Mouse (Mus musculus) liver, embryonic 13.5 days (tissue): ENCODE results near the gene Olfr1471. TPM values are rescaled to one million over a fixed set of nuclear protein-coding genes. Genes with fewer than 3 reads are reported as not detected.
"Not testable (repeated sequence)": the region's sequence is repeated elsewhere in the genome, so short reads cannot be mapped to it uniquely, and the experiment has no call there.

ENCODE experiments used
- ATAC-seq: fragments of 200-750 bp; cut with Nextera tagmentation; 2 replicates; pipeline ENCODE4 v1.8.0; 2017; ENCODE audit warnings: low read depth, mild to moderate bottlenecking, moderate number of reproducible peaks, moderate library complexity
- DNase-seq: peaks from one replicate; pipeline ENCODE4 v3.0.0; 2022
- H3K27ac ChIP-seq: fragments of 300-500 bp; sonication (generic); 2 replicates; pipeline ENCODE4 v1.5.1; 2015; ENCODE audit warnings: moderate library complexity, mild to moderate bottlenecking, inconsistent platforms
- H3K27me3 ChIP-seq: fragments of 300-500 bp; sonication (generic); 2 replicates; pipeline ENCODE4 v1.6.1; 2015; ENCODE audit warnings: mild to moderate bottlenecking, inconsistent platforms
- H3K36me3 ChIP-seq: fragments of 300-500 bp; sonication (generic); 2 replicates; pipeline ENCODE4 v1.6.1; 2015; ENCODE audit warnings: mild to moderate bottlenecking, inconsistent platforms
- H3K4me1 ChIP-seq: fragments of 300-500 bp; sonication (generic); replicated peaks from 2 replicates; pipeline ENCODE4 v1.6.1; 2015; ENCODE audit warnings: inconsistent platforms
- H3K4me2 ChIP-seq: fragments of 300-500 bp; sonication (generic); 2 replicates; pipeline ENCODE4 v1.6.1; 2015; ENCODE audit warnings: inconsistent platforms, mild to moderate bottlenecking, moderate library complexity
- H3K4me3 ChIP-seq: fragments of 300-500 bp; sonication (generic); replicated peaks from 2 replicates; pipeline ENCODE4 v1.5.1; 2015; ENCODE audit warnings: mild to moderate bottlenecking, inconsistent platforms
- H3K9ac ChIP-seq: fragments of 300-500 bp; sonication (generic); 2 replicates; pipeline ENCODE4 v1.6.1; 2015; ENCODE audit warnings: mild to moderate bottlenecking, inconsistent platforms
- H3K9me3 ChIP-seq: fragments of 300-500 bp; sonication (generic); replicated peaks from 2 replicates; pipeline ENCODE4 v1.6.1; 2016; ENCODE audit warnings: inconsistent platforms
- whole genome bisulfite sequencing: fragments of 180-500 bp; shearing (Covaris S2); methylation state at CpG from one replicate; pipeline ENCODE4 v1.1.7; 2015; ENCODE audit not compliant: insufficient replicate concordance; 5-methylcytosine and 5-hydroxymethylcytosine counted together
- polyA plus RNA-seq: library from polyadenylated mRNA; unstranded; fragments of >200 nt; fragmentation: Nextera tagmentation; extraction: Ambion mirVana; gene quantifications from 2 replicates; pipeline ENCODE4 v1.2.1, GENCODE M21; 2015

Olfr1471 gene
- not detected in 2 replicates for polyA plus RNA-seq

GRCm38 (mm10) chr19:13443109-13443508 is at the start of gene Olfr1471:
TSS of gene Olfr1471 (plus strand) at chr19:13443409.
- H3K9ac ChIP-seq, H3K4me3 ChIP-seq, ATAC-seq, DNase-seq, H3K36me3 ChIP-seq, H3K4me1 ChIP-seq, H3K9me3 ChIP-seq, H3K27me3 ChIP-seq, H3K27ac ChIP-seq, H3K4me2 ChIP-seq: not testable (repeated sequence)
- 42% methylated on average over 2 of the region's 2 CpGs for WGBS

GRCm38 (mm10) chr19:13407549-13407948 is 35.7 kb upstream of the Olfr1471 start, which contains the start of gene Olfr1469:
TSS of gene Olfr1469 (plus strand) at chr19:13407849.
- Histone ChIP-seq H3K27me3 (no peaks in the 10 kb centered on the region), H3K27ac (no peak within 1 kb of the TSS), H3K4me1 (no peaks in the 10 kb centered on the region), H3K36me3 (no peaks in the 10 kb centered on the region), H3K9me3 (no peaks in the 10 kb centered on the region), H3K4me2 (no peak within 1 kb of the TSS), H3K9ac (no peak within 1 kb of the TSS), H3K4me3 (no peak within 1 kb of the TSS)
- DNase-seq (no peak), ATAC-seq (no peak)
- 44% methylated on average over 2 of the region's 2 CpGs for WGBS

GRCm38 (mm10) chr19:13455986-13456385 is 12.8 kb downstream of the Olfr1471 start, which contains the start of gene Olfr1472:
TSS of gene Olfr1472 (minus strand) at chr19:13456086.
- Histone ChIP-seq H3K27ac (no peak within 1 kb of the TSS), H3K27me3 (no peaks in the 10 kb centered on the region), H3K4me3 (no peak within 1 kb of the TSS), H3K9ac (no peak within 1 kb of the TSS), H3K36me3 (no peaks in the 10 kb centered on the region), H3K4me1 (no peaks in the 10 kb centered on the region), H3K9me3 (no peaks in the 10 kb centered on the region), H3K4me2 (no peak within 1 kb of the TSS)
- DNase-seq (no peak), ATAC-seq (no peak)
- WGBS: 31% methylated on average over 1 of the region's 1 CpGs

- H3K9me3 ChIP-seq, DNase-seq, H3K27ac ChIP-seq, ATAC-seq, H3K4me2 ChIP-seq, H3K27me3 ChIP-seq, H3K9ac ChIP-seq, H3K36me3 ChIP-seq, H3K4me3 ChIP-seq, H3K4me1 ChIP-seq: not testable (repeated sequence)
- 65% methylated on average over 4 of the region's 4 CpGs for WGBS
These were observed 26.1 kb downstream of the Olfr1471 start, which contains the start of gene Olfr1474 for GRCm38 (mm10) chr19:13469265-13469664. TSS of gene Olfr1474 (plus strand) at chr19:13469565.

GRCm38 (mm10) chr19:13480096-13480495 is 36.9 kb downstream of the Olfr1471 start, which contains the start of gene Olfr1475:
TSS of gene Olfr1475 (minus strand) at chr19:13480196.
- no peak within 1 kb of the TSS for H3K27ac ChIP-seq
- no peak within 1 kb of the TSS for H3K4me3 ChIP-seq
- DNase-seq (no peak), ATAC-seq (no peak)
- H3K36me3 ChIP-seq: no peaks in the 10 kb centered on the region
- no peak within 1 kb of the TSS for H3K9ac ChIP-seq
- H3K9me3 ChIP-seq: no peaks in the 10 kb centered on the region
- H3K4me1 ChIP-seq: no peaks in the 10 kb centered on the region
- H3K4me2 ChIP-seq: no peak within 1 kb of the TSS
- H3K27me3 ChIP-seq: no peaks in the 10 kb centered on the region

GRCm38 (mm10) chr19:13500246-13500645 is 57.0 kb downstream of the Olfr1471 start, which contains the start of gene Olfr1477:
TSS of gene Olfr1477 (plus strand) at chr19:13500546.
- Histone ChIP-seq H3K27ac (no peak within 1 kb of the TSS), H3K4me2 (no peak within 1 kb of the TSS), H3K36me3 (no peaks in the 10 kb centered on the region), H3K9ac (no peak within 1 kb of the TSS), H3K27me3 (no peaks in the 10 kb centered on the region), H3K4me3 (no peak within 1 kb of the TSS), H3K9me3 (no peaks in the 10 kb centered on the region), H3K4me1 (no peaks in the 10 kb centered on the region)
- no peak for ATAC-seq
- WGBS: 54% methylated on average over 3 of the region's 3 CpGs
- DNase-seq: no peak

Other genes starting within 250 kb of the Olfr1471 start
- gene Olfr1463, start 212.1 kb upstream of the Olfr1471 start, polyA plus RNA-seq: not detected in 2 replicates
- not detected in 2 replicates for gene Olfr1465, start 127.9 kb upstream of the Olfr1471 start, polyA plus RNA-seq
- gene Olfr1466, start 104.5 kb upstream of the Olfr1471 start, polyA plus RNA-seq: not detected in 2 replicates
- gene Olfr1467, start 81.2 kb upstream of the Olfr1471 start, polyA plus RNA-seq: not detected in 2 replicates
- gene Olfr1469, start 35.6 kb upstream of the Olfr1471 start, polyA plus RNA-seq: not detected in 2 replicates
- not detected in 2 replicates for gene Olfr1472, start 12.7 kb downstream of the Olfr1471 start, polyA plus RNA-seq
- gene Olfr1474, start 26.2 kb downstream of the Olfr1471 start, polyA plus RNA-seq: not detected in 2 replicates
- gene Olfr1475, start 36.8 kb downstream of the Olfr1471 start, polyA plus RNA-seq: not detected in 2 replicates
- not detected in 2 replicates for gene Olfr1477, start 57.1 kb downstream of the Olfr1471 start, polyA plus RNA-seq
- gene Olfr1480, start 84.5 kb downstream of the Olfr1471 start, polyA plus RNA-seq: not detected in 2 replicates
- gene Olfr1484, start 140.1 kb downstream of the Olfr1471 start, polyA plus RNA-seq: not detected in 2 replicates
- not detected in 2 replicates for gene Olfr1487, start 174.0 kb downstream of the Olfr1471 start, polyA plus RNA-seq
- gene Olfr1489, start 188.2 kb downstream of the Olfr1471 start, polyA plus RNA-seq: not detected in 2 replicates
- not detected in 2 replicates for gene Olfr1490, start 207.7 kb downstream of the Olfr1471 start, polyA plus RNA-seq